8 mouse cellular contexts compared by ENCODE assay signal in genomic region chr6:99388741-99389675, GRCm38 (mm10).
DNase-seq lines count a peak whose midpoint lies in the region; ATAC-seq and TF ChIP-seq lines count a peak whose summit lies in the region.

No protein-coding gene starts in this region.

- H3K4me1 ChIP-seq in kidney, adult 2 months (ENCODE audit: control insufficient read depth, insufficient read depth, low read length), result no peaks in the 10 kb centered on the region

- TF ChIP-seq POLR2A in kidney, adult 2 months (IDR thresholded peaks at IDR 0.05; ENCODE audit: low read depth, low read length), result no peak

- H3K79me2 ChIP-seq in macrophage (ENCODE audit: inconsistent target), result peaks cover 13% of the 10 kb centered on the region; the same call in 1 of the 2 replicates

- 63% methylated on average over 19 of the region's 19 CpGs for WGBS in kidney, adult 2 months
- whole genome bisulfite sequencing in macrophage (ENCODE audit: missing documents), result 10% methylated on average over 19 of the region's 19 CpGs

- no peaks in the 10 kb centered on the region for H3K27me3 ChIP-seq in kidney, adult 2 months (replicated peaks; ENCODE audit: control insufficient read depth, insufficient read depth, low read length)

- no peaks in the 10 kb centered on the region for H3K36me3 ChIP-seq in kidney, adult 2 months (ENCODE audit: control insufficient read depth, insufficient read depth, low read length)
- H3K36me3 ChIP-seq in macrophage (ENCODE audit: inconsistent target), result no peaks in the 10 kb centered on the region

- H3K27ac ChIP-seq in kidney, adult 2 months (ENCODE audit: insufficient read depth, low read depth, low read length), result peak overlapping the region; percentile 6; the same call in 1 of the 2 replicates
- peak overlapping the region; percentile 96 for H3K27ac ChIP-seq in macrophage

- ATAC-seq in common myeloid progenitor, adult 5-6 weeks (replicated peaks; ENCODE audit: low read depth, poor library complexity, severe bottlenecking), result peak; percentile 87

- TF ChIP-seq CTCF in kidney, adult 2 months (conservative IDR thresholded peaks at IDR 0.05; ENCODE audit: insufficient read depth, insufficient read length, low read depth, low read length), result no peak

- peak; percentile 51 for DNase-seq in kidney, adult 2 months
- no peak for DNase-seq in kidney, postnatal 10 days
- peak; percentile 62 for DNase-seq in induced T-regulatory cell, adult 2 months (ENCODE audit: low read depth)
- DNase-seq in thymus, postnatal 36 days, result peak; percentile 74 to 78
- no peak for DNase-seq in cerebellum, adult 8-10 months
- no peak for DNase-seq in right cerebral cortex, postnatal 25 days

- no peak overlapping the region for H3K4me3 ChIP-seq in kidney, adult 2 months (ENCODE audit: insufficient read depth, low read depth, low read length)
- no peak overlapping the region for H3K4me3 ChIP-seq in macrophage (ENCODE audit: inconsistent target)

Comparison
In these comparisons a context has a peak if more than half of its experiments do, and no peak if none do; other contexts are left out.
1. DNase-seq: peak in kidney, adult 2 months (single experiment), induced T-regulatory cell, adult 2 months (single experiment) and thymus, postnatal 36 days (2 of 2); none in kidney, postnatal 10 days (single experiment), cerebellum, adult 8-10 months (single experiment) and right cerebral cortex, postnatal 25 days (single experiment).